17 mouse cellular contexts compared by ENCODE assay signal in the genomic region with DNA sequence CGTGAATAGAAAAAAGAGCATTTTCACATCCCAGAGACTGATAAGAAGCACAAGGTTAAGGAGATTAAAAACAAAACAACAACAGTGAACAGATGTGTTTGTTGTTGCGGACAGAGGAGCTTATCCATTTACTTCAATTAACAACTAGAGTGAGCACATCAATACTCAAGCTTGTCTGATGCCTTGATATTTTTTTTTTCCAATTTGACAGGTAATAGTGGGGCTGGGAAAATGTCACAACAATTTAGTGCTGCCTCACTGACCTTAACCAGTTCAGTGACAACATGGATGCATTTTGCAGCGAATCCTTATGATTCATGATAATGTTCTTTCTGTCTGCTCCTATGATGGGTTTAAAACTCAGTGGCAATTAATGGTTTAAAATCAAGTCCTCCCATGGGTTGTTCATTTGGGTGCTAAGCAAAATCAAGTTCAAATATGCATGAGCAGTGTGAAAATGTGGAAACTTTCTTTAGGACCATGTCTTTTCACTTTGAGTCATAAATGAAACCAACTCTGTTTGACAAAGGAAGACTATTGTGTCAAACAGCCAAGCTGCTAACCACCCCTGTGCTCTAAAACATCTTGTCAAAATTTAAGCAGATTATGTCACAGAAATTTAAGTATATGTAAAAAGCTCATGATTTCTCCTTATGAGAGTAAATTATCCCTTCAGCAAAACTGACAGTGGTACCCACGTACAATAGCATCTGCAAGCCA.
DNase-seq lines count a peak whose midpoint lies in the region; TF ChIP-seq lines count a peak whose summit lies in the region.
"Had no signal": no experiment of that assay in that cellular context is flagged by ENCODE, and none has a peak within 500 bp of the region (broad histone marks: within the 10 kb centered on the region; RNA-seq: fewer than 3 reads in every experiment).

No protein-coding gene starts in this region.

- no peak for TF ChIP-seq CTCF in left cerebral cortex, adult 2 months (IDR thresholded peaks at IDR 0.05)
- TF ChIP-seq CTCF in CH12.LX (conservative IDR thresholded peaks at IDR 0.05 in 1 of 2, IDR thresholded peaks at IDR 0.05 in 1 of 2; ENCODE audit: low read depth in 2 of 2, low read length in 2 of 2) = no peak

- DNase-seq in left cerebral cortex, adult 2 months (ENCODE audit: extremely low spot score in 1 of 2, low spot score in 2 of 2) = no peak
- DNase-seq in left cerebral cortex, adult 9 months (ENCODE audit: low spot score in 2 of 2) = no peak
- peak; percentile 40 for DNase-seq in CH12.LX (ENCODE audit: extremely low read depth)
- peak; percentile 58 for DNase-seq in induced T-regulatory cell, adult 2 months (ENCODE audit: low read depth)
- peak; percentile 77 for DNase-seq in retina, postnatal 1 day
- DNase-seq in embryo, embryonic 10 days (ENCODE audit: low spot score) = no peak
- no peak for DNase-seq in cerebellum, postnatal 36 days
- no peak for DNase-seq in thymus, postnatal 36 days
- DNase-seq: adrenal gland, postnatal 14 days; cerebellum, adult 18-20 months; cerebellum, adult 9-11 months; gastrocnemius, postnatal 36 days; heart, postnatal 36 days had no signal

- TF ChIP-seq EP300 in CH12.LX (IDR thresholded peaks at IDR 0.05; ENCODE audit: low read length) = peak; percentile 78

- no peak for TF ChIP-seq RAD21 in CH12.LX (IDR thresholded peaks at IDR 0.05; ENCODE audit: low read depth, low read length)

- peaks cover 3 to 17% of the 10 kb centered on the region in 2 experiments; a peak in 3 of 4 replicates for H3K4me1 ChIP-seq in CH12.LX (ENCODE audit: control insufficient read depth in 1 of 2, insufficient read depth in 2 of 2)
- H3K4me1 ChIP-seq: embryonic facial prominence, embryonic 13.5 days; forebrain, embryonic 12.5 days; heart, embryonic 13.5 days; hindbrain, embryonic 15.5 days had no signal

- no peaks in the 10 kb centered on the region for H3K79me2 ChIP-seq in CH12.LX (replicated peaks; ENCODE audit: control insufficient read depth, extremely low read depth, insufficient read depth, poor library complexity, severe bottlenecking)

- dilution Hi-C loops in CH12.LX (cut with MboI; ENCODE audit: extremely low pct_ligation_motif_present, extremely low pct_unique_long_range_greater_than_20kb, low sequenced_read_pairs) = no loop called here

- H3K27me3 ChIP-seq in CH12.LX (replicated peaks) = no peaks in the 10 kb centered on the region
- H3K27me3 ChIP-seq: embryonic facial prominence, embryonic 13.5 days; forebrain, embryonic 12.5 days; heart, embryonic 13.5 days; hindbrain, embryonic 15.5 days had no signal

- in situ Hi-C loops in CH12.LX (cut with MboI; ENCODE audit: low pct_ligation_motif_present, low pct_unique_long_range_greater_than_20kb, low sequenced_read_pairs) = no loop called here

- H3K27ac ChIP-seq in left cerebral cortex, adult 2 months = peak overlapping the region; percentile 54; the same call in 1 of the 2 replicates
- no peak overlapping the region for H3K27ac ChIP-seq in CH12.LX (ENCODE audit: insufficient read depth, low read depth)
- H3K27ac ChIP-seq: embryonic facial prominence, embryonic 13.5 days; forebrain, embryonic 12.5 days; heart, embryonic 13.5 days; hindbrain, embryonic 15.5 days had no signal

- no peaks in the 10 kb centered on the region for H3K36me3 ChIP-seq in CH12.LX (replicated peaks in 1 of 2; ENCODE audit: control insufficient read depth in 1 of 2, insufficient read depth in 1 of 2, low read length in 1 of 2)
- H3K36me3 ChIP-seq: embryonic facial prominence, embryonic 13.5 days; forebrain, embryonic 12.5 days; heart, embryonic 13.5 days; hindbrain, embryonic 15.5 days had no signal

- TF ChIP-seq POLR2A in CH12.LX (IDR thresholded peaks at IDR 0.05; ENCODE audit: low read depth, low read length) = no peak

- H3K4me2 ChIP-seq in CH12.LX (ENCODE audit: insufficient read depth, low read depth, poor library complexity, severe bottlenecking) = peak overlapping the region; percentile 44; the same call in 1 of the 2 replicates
- H3K4me2 ChIP-seq: embryonic facial prominence, embryonic 13.5 days; forebrain, embryonic 12.5 days; heart, embryonic 13.5 days; hindbrain, embryonic 15.5 days had no signal

- H3K4me3 ChIP-seq in left cerebral cortex, adult 2 months = no peak overlapping the region
- H3K4me3 ChIP-seq in CH12.LX (replicated peaks in 1 of 3; ENCODE audit: low read depth in 2 of 3, low read length in 2 of 3, poor library complexity in 1 of 3) = no peak overlapping the region
- H3K4me3 ChIP-seq: embryonic facial prominence, embryonic 13.5 days; forebrain, embryonic 12.5 days; heart, embryonic 13.5 days; hindbrain, embryonic 15.5 days had no signal

- no peaks in the 10 kb centered on the region for H3K9me3 ChIP-seq in CH12.LX (replicated peaks; ENCODE audit: low read length)
- H3K9me3 ChIP-seq: embryonic facial prominence, embryonic 13.5 days; forebrain, embryonic 12.5 days; heart, embryonic 13.5 days; hindbrain, embryonic 15.5 days had no signal

- intact Hi-C loops in left cerebral cortex, adult 2 months (cut with DNase I) = loop anchor here (5.0 to 10.0 kb wide), 4 partner anchors 173 to 883 kb away; no protein-coding TSS in a partner anchor

- no peak overlapping the region for H3K9ac ChIP-seq in CH12.LX (ENCODE audit: insufficient read depth, low read depth)
- H3K9ac ChIP-seq: embryonic facial prominence, embryonic 13.5 days; forebrain, embryonic 12.5 days; heart, embryonic 13.5 days; hindbrain, embryonic 15.5 days had no signal

TF ChIP-seq in CH12.LX, 34 proteins besides CTCF, POLR2A, EP300 and RAD21:
- TF ChIP-seq UBTF (IDR thresholded peaks at IDR 0.05; ENCODE audit: low read depth, low read length) (no peak), JUN (IDR thresholded peaks at IDR 0.05; ENCODE audit: insufficient read depth, low read depth, low read length) (peak; percentile 56), IRF4 (IDR thresholded peaks at IDR 0.05; ENCODE audit: low read depth, low read length) (peak; percentile 90), JUND (conservative IDR thresholded peaks at IDR 0.05; ENCODE audit: low read depth, low read length) (peak; percentile 85)

Comparison
In these comparisons a context has a peak if more than half of its experiments do, and no peak if none do; other contexts are left out.
1. DNase-seq: peak in CH12.LX (single experiment), induced T-regulatory cell, adult 2 months (single experiment) and retina, postnatal 1 day (single experiment); none in left cerebral cortex, adult 2 months (0 of 2), left cerebral cortex, adult 9 months (0 of 2), embryo, embryonic 10 days (single experiment), cerebellum, postnatal 36 days (0 of 2) and thymus, postnatal 36 days (0 of 2).